Mouse (Mus musculus): ENCODE measurements around the gene Atp6v1g3. TPM values are rescaled to one million over a fixed set of nuclear protein-coding genes. Genes with fewer than 3 reads are reported as not detected.

Gene Atp6v1g3
- not detected for total RNA-seq (2021)

- DNase-seq = no peak
These were observed at the start of gene Atp6v1g3 for GRCm38 (mm10) chr1:138273438-138273837. Gene Atp6v1g3 (plus strand): TSS chr1:138273738.

- no peak for DNase-seq
These were observed 40.5 kb upstream of the Atp6v1g3 start for GRCm38 (mm10) chr1:138233051-138233450.

- no peak for DNase-seq
These were observed 36.3 kb upstream of the Atp6v1g3 start for GRCm38 (mm10) chr1:138237252-138237651.

GRCm38 (mm10) chr1:138243947-138244346 is 29.6 kb upstream of the Atp6v1g3 start:
- DNase-seq = peak in 1 of 2 experiments; percentile 4

- peak; percentile 27 for DNase-seq
These were observed 29.1 kb upstream of the Atp6v1g3 start for GRCm38 (mm10) chr1:138244485-138244884.

GRCm38 (mm10) chr1:138245103-138245502 is 28.4 kb upstream of the Atp6v1g3 start:
- DNase-seq = no peak

- peak; percentile 8 to 9 for DNase-seq
These were observed 28.0 kb upstream of the Atp6v1g3 start for GRCm38 (mm10) chr1:138245533-138245932.

GRCm38 (mm10) chr1:138246438-138247164 is 26.9 kb upstream of the Atp6v1g3 start:
- DNase-seq = no peak

GRCm38 (mm10) chr1:138247699-138248483 is 25.6 kb upstream of the Atp6v1g3 start:
- DNase-seq = no peak

- DNase-seq = no peak
These were observed 24.8 kb upstream of the Atp6v1g3 start for GRCm38 (mm10) chr1:138248770-138249169.

- no peak for DNase-seq
These were observed 22.6 kb upstream of the Atp6v1g3 start for GRCm38 (mm10) chr1:138250951-138251350.

- no peak for DNase-seq
These were observed 17.3 kb upstream of the Atp6v1g3 start for GRCm38 (mm10) chr1:138256172-138256789.

- no peak for DNase-seq
These were observed 14.8 kb upstream of the Atp6v1g3 start for GRCm38 (mm10) chr1:138258758-138259157.

- no peak for DNase-seq
These were observed 12.0 kb upstream of the Atp6v1g3 start for GRCm38 (mm10) chr1:138261520-138261919.

- no peak for DNase-seq
These were observed 11.1 kb upstream of the Atp6v1g3 start for GRCm38 (mm10) chr1:138262408-138262807.

- DNase-seq = no peak
These were observed 6.0 kb upstream of the Atp6v1g3 start for GRCm38 (mm10) chr1:138267465-138268055.

GRCm38 (mm10) chr1:138274930-138275329 is 1.4 kb downstream of the Atp6v1g3 start:
- DNase-seq = no peak

GRCm38 (mm10) chr1:138275859-138276258 is 2.3 kb downstream of the Atp6v1g3 start:
- no peak for DNase-seq

- DNase-seq = no peak
These were observed 7.6 kb downstream of the Atp6v1g3 start for GRCm38 (mm10) chr1:138281139-138281538.

- DNase-seq = no peak
These were observed 9.0 kb downstream of the Atp6v1g3 start for GRCm38 (mm10) chr1:138282413-138283141.

- DNase-seq = no peak
These were observed 14.1 kb downstream of the Atp6v1g3 start for GRCm38 (mm10) chr1:138287665-138288064.

- DNase-seq = no peak
These were observed 15.2 kb downstream of the Atp6v1g3 start for GRCm38 (mm10) chr1:138288721-138289120.

Measured in layer of hippocampus, postnatal 36 days (tissue).